Mouse (Mus musculus): Measurements from ENCODE around the gene Rlf.
"Not testable (repeated sequence)": the region's sequence is repeated elsewhere in the genome, so short reads cannot be mapped to it uniquely, and the experiment has no call there.

The Rlf gene

DNA sequence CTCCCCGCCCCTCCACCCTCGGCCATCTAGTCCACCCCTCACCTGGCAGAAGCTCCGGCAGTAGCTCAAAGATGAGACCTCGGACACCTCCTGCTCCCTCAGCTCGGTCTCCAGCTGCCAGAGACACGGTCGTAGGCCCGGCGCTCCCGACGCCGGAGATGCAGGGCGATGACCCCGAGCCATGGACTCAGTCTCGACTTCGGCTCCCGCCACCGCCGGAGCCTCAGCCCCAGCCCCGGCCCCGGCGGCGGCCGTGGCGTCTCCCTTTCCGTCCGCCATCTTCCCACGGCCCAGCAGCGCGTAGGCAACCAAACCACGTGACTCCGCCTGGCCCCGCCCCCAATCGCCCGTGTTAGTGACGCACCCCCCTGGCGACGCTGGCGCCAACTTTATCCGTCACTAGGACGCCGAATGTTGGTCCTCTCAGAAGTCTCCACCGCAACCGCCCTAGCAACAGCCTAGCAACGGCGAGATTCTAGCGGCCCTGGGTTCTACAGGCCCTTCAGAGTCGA, at the start of gene Rlf:
Gene Rlf, minus strand, starts transcription at position 292 of the 512 bp plus-strand sequence.
- peak; percentile 99 for DNase-seq

DNA sequence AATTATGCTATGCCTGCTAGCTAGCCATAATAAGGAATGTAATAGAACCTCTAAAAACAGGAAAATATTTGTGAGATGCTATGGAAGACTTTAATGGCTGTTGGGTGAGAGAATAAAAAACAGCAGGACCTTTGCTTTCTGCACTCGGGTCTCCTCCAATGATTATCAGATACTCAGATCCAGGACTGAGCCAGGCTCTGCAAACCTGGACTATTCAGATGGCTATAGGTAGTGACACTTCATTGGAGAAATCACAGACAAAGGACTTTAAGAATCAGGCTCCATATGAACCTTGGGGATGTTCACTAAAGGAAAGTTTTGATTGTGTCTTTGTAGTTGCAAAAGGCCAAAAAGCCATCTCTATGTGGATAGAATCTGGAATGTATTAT, 26.7 kb upstream of the Rlf start:
- DNase-seq = no peak

DNA sequence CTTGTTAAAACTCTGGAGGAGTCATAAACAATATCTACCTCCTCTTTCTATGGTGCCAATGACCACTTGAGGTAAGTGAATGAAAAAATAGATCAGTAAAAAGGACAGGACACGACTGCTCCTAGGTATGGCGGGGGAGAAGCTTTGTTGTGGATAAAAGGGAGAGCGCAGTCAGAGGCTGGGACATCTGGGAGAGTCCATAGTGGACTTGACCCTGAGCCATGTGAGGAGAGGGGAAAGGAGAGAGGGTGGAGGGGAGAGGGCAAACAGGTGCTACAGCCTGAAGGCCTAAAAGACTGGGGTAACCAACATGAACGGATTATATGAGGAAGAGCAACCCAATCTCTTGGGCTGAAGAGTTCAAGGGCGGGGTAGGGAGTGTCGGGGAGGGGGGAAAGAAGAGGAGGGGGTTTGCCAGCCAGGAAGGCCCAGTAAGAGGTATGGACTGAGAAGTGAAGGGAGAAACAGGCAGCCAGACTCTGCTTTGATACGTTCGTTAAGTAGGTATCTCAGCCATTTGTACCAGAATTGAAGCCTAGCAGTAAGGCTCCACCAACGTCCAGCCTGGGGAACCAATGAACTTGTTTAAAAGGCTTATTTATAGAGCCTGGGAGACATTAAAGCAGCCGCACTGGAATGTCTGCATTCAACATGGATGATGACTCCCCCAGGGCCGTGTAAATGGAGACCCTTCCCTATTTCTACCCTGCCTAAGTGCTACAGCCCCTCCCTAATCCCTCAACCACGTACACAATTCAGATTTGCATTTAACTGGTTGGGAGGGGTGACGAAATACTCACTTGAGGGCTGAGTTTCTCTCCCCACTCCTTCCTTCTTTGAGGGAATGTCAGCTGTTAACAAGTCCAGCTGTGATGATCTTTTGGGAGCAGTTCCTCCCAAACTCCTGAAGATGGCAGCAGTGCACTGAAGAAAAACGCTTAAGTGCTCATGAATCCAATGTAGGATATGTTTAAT, 26.0 kb upstream of the Rlf start:
- no peak for DNase-seq

GRCm38 (mm10) chr4:121239878-121240277, 25.0 kb upstream of the Rlf start:
- DNase-seq = no peak

GRCm38 (mm10) chr4:121231772-121232414, 17.0 kb upstream of the Rlf start:
- DNase-seq = no peak

DNA sequence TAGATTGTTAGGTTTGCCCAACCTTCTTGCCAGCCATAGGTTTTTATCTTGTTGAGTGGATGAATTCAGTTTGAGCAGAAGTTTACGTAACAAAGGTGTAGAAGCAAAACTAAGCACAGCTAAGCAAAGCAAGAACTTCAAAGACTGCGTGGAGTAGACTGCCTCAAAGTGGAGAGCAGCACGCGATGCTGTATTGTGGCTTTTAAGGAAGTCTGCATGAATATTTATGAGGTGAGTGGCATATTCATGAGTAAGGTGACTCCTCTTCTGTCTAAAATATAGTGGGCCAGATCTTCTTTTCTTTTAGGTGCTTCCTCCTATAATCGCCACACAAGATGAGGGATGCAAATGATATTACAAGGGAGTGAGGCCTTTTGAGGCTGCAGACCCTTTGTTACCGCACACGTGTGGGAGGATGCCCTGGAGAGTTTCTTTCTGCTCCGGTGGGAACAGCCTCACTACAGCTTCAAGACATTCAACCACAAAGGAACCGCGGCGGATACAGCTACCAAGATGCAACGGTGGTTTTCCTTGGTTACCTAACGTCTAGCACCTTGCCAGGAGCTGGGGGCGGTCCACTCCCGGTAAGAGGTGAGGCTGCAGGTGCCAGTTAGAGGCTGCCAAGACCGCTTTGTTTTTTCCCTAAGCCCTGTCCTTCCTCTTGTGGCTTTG, 16.2 kb upstream of the Rlf start:
- DNase-seq = no peak

- no peak for DNase-seq
These were observed 12.2 kb upstream of the Rlf start for GRCm38 (mm10) chr4:121227072-121227471.

- no peak for DNase-seq
These were observed 10.3 kb upstream of the Rlf start for GRCm38 (mm10) chr4:121225177-121225576.

GRCm38 (mm10) chr4:121223136-121223535, 8.3 kb upstream of the Rlf start:
- DNase-seq = no peak

GRCm38 (mm10) chr4:121216216-121216615, 1.3 kb upstream of the Rlf start:
- peak; percentile 38 for DNase-seq

GRCm38 (mm10) chr4:121215489-121215888, 605 bp upstream of the Rlf start:
- peak; percentile 46 for DNase-seq

GRCm38 (mm10) chr4:121213936-121214792, 720 bp downstream of the Rlf start:
- peak; percentile 60 for DNase-seq

- no peak for DNase-seq
These were observed 6.0 kb downstream of the Rlf start for GRCm38 (mm10) chr4:121208911-121209310.

DNA sequence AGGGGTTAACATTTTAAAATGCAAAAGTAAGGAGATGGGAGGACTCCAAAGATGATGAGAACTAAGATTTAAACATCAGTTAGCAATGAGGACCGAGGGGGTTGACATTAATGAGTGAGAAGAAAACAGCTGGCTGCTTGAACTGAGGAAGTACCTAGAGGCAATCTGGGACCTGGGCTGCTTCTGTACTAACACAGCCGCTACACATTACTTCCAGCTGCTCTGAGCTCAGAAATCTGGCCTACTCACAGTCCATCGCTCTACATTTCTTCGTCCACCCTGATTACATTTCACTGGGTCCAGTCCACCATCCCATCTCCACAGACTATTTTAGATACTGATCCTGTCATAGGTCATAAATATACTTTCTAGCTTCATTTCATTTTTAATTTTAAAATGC, 17.0 kb downstream of the Rlf start:
- no peak for DNase-seq

- no peak for DNase-seq
These were observed 17.9 kb downstream of the Rlf start for GRCm38 (mm10) chr4:121196995-121197394.

- DNase-seq = no peak
These were observed 18.7 kb downstream of the Rlf start for GRCm38 (mm10) chr4:121196205-121196604.

DNA sequence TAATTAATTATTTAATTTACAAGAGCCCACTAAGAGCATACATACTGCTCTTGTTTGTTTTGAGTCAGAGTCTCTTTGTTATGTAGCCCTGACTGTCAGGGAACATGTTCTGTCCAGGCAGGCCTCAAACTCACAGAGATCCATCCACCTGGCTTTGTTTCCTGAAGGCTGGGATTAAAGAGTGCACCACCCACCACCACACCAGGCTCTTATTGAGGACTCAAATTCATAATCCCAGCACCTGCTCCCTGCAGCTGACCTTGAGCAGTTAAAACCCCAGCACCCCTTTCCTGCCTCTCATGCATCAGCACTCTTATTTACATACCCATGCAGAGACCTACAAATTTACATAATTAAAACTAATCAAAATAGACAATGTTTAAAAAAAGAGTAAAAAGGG, 20.1 kb downstream of the Rlf start:
- no peak for DNase-seq

DNA sequence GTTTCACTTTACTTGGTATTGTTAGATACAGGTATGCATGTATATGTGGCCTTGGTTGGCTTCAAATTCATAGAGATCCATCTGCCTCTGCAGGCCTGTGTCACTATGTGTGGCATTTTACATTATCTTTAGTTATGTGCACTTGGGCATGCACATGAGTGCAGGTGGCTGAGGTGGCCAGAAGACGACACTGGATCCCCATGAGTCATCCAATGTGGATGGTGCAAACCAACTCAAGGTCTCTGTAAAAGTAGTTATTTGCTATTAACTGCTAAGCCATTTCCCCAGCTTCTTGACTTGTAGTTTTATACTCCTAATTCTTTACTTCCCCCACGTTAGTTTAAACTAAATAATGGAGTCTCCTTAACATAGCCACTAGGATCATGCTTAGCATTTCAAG, 22.6 kb downstream of the Rlf start:
- DNase-seq = no peak

GRCm38 (mm10) chr4:121189341-121189740, 25.5 kb downstream of the Rlf start:
- DNase-seq = no peak

GRCm38 (mm10) chr4:121179669-121180068, 35.2 kb downstream of the Rlf start:
- no peak for DNase-seq

- no peak for DNase-seq
These were observed 47.2 kb downstream of the Rlf start for GRCm38 (mm10) chr4:121167656-121168055.

DNA sequence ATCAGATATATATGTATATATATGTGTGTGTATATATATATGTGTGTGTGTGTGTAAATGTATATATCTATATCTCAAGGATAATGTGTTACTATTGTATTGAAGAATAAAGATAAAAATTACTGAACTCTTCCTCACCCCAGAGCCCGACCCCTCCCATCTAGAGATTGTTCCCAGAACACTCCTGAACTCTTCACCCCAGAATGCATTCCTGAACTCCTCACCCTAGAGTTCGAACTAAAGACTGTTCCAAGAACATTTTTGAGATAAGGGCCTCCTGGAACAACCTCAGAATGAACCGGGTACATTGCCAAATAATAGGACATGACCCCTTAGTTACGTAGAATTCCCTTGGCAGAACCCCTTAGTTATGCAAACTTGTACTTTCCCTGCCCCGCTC, 48.2 kb downstream of the Rlf start:
- DNase-seq = not testable (repeated sequence)
